Mouse (Mus musculus) C2C12 (cell line): ENCODE measurements around the gene Agtrap.

ENCODE experiments used
- CEBPB ChIP-seq: IDR thresholded peaks from one replicate; pipeline ENCODE4 v1.6.1; 2011; ENCODE audit warnings: low read depth, mild to moderate bottlenecking, control low read depth, moderate library complexity
- CTCF ChIP-seq: IDR thresholded peaks from one replicate; pipeline ENCODE4 v1.5.1; 2011; ENCODE audit not compliant: control insufficient read depth, insufficient read depth, insufficient read length
- FOSL1 ChIP-seq: IDR thresholded peaks from one replicate; pipeline ENCODE4 v1.8.0; 2011; ENCODE audit warnings: mild to moderate bottlenecking, low read length; ENCODE audit not compliant: poor library complexity, insufficient read depth, severe bottlenecking
- MAX ChIP-seq: IDR thresholded peaks from one replicate; pipeline ENCODE4 v1.6.1; 2011; ENCODE audit warnings: mild to moderate bottlenecking, control low read depth
- MYOG ChIP-seq: IDR thresholded peaks from one replicate; pipeline ENCODE4 v1.6.1; 2011; ENCODE audit not compliant: control insufficient read depth, insufficient read length; ENCODE audit errors: extremely low read depth
- USF1 ChIP-seq: IDR thresholded peaks from one replicate; pipeline ENCODE4 v1.6.1; 2011; ENCODE audit warnings: low read depth, mild to moderate bottlenecking, control low read depth, moderate library complexity

DNA sequence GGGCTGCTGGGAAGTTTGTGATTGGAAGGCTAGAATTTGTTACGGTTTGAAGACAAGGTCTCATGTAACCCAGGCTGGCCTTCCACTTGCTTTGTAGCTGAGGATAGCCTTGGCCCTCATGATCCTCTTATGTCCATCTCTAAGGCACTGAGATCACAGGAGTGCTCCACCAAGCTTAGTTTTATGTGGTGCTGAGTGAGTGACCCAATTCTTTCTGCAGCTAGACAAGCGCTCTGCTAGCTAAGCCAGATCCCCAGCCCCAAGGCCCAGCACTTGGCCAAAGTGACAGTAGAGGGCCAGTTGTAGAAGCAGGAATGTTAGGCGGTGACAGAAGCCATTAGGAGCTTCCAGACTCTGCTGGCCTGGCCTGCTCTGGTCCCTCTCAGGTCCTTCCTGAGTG is 16.3 kb upstream of the Agtrap start:
- no peak for TF ChIP-seq CTCF
- no peak for TF ChIP-seq USF1
- no peak for TF ChIP-seq CEBPB
- TF ChIP-seq MAX: no peak
- no peak for TF ChIP-seq MYOG
- TF ChIP-seq FOSL1: no peak
